Mouse (Mus musculus): ENCODE measurements around the gene Olfr1131.

DNA sequence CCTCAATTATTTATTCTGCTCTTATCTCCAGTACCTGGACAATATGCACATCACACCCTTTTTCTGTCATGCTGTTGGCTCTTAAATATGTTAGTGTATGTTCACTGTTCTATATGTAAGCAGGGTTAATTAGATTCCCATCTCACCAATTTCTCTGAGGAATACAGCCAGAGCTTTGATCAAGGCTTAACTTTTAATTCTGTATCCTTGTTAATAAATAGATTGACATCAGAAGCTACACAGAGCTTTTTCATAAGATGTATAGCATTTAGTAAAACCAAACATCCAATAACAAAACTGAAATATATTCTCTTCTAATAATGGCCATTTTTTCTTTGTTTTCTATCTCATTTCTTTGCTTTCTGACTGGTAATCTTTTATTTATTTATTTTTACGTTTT lies 46.7 kb downstream of the Olfr1131 start, which contains the start of gene Olfr1135:
- TF ChIP-seq CTCF (IDR thresholded peaks at IDR 0.05; ENCODE audit: control insufficient read depth, insufficient read depth, insufficient replicate concordance, low read depth, low read length): no peak
- TF ChIP-seq POLR2A (IDR thresholded peaks at IDR 0.05; ENCODE audit: control insufficient read depth, low read depth, low read length): no peak
